Mouse (Mus musculus) midbrain, embryonic 10.5 days (tissue): ENCODE data around the gene Gm49320. TPM values are rescaled to one million over a fixed set of nuclear protein-coding genes. Genes with fewer than 3 reads are reported as not detected.

Experiments used
- DNase-seq: peaks from one replicate; pipeline ENCODE4 v3.0.0-alpha.2; 2017; ENCODE audit warnings: low spot score
- H3K27ac ChIP-seq: fragments of 300-500 bp; sonication (generic); replicated peaks from 2 replicates; pipeline ENCODE4 v1.5.1; 2016; ENCODE audit warnings: mild to moderate bottlenecking
- H3K27me3 ChIP-seq: fragments of 300-500 bp; sonication (generic); 2 replicates; pipeline ENCODE4 v1.6.1; 2016; ENCODE audit warnings: low read depth, mild to moderate bottlenecking; ENCODE audit not compliant: poor library complexity, severe bottlenecking
- H3K36me3 ChIP-seq: fragments of 300-500 bp; sonication (generic); 2 replicates; pipeline ENCODE4 v1.6.1; 2016; ENCODE audit warnings: mild to moderate bottlenecking, moderate library complexity
- H3K4me1 ChIP-seq: fragments of 300-500 bp; sonication (generic); 2 replicates; pipeline ENCODE4 v1.6.1; 2016
- H3K4me3 ChIP-seq: fragments of 300-500 bp; sonication (generic); 2 replicates; pipeline ENCODE4 v1.5.1; 2016; ENCODE audit warnings: mild to moderate bottlenecking, moderate library complexity
- H3K9me3 ChIP-seq: fragments of 300-500 bp; sonication (generic); replicated peaks from 2 replicates; pipeline ENCODE4 v1.6.1; 2016; ENCODE audit warnings: mild to moderate bottlenecking
- WGBS: fragments of 180-500 bp; shearing (Covaris S2); methylation state at CpG from one replicate; pipeline ENCODE4 v1.1.7; 2016; 5-methylcytosine and 5-hydroxymethylcytosine counted together
- polyA plus RNA-seq: library from polyadenylated mRNA; unstranded; fragments of >200 nt; fragmentation: Nextera tagmentation; extraction: Ambion mirVana; gene quantifications from 2 replicates; pipeline ENCODE4 v1.2.1, GENCODE M21; 2016

The Gm49320 gene
- polyA plus RNA-seq, 1 experiment from 2014 or later: 0.43 TPM

GRCm38 (mm10) chr8:4276111-4276465 lies 37.4 kb downstream of the Gm49320 start:
- DNase-seq: no peak
- Histone ChIP-seq H3K9me3 (no peaks in the 10 kb centered on the region), H3K27ac (peak overlapping the region; percentile 91), H3K27me3 (no peaks in the 10 kb centered on the region), H3K4me3 (peak overlapping the region; percentile 91), H3K36me3 (peaks cover 31% of the 10 kb centered on the region), H3K4me1 (peaks cover 12% of the 10 kb centered on the region)
- WGBS: 35% methylated on average over 9 of the region's 9 CpGs

GRCm38 (mm10) chr8:4292738-4293137 lies 54.1 kb downstream of the Gm49320 start:
- no peaks in the 10 kb centered on the region for H3K4me1 ChIP-seq
- no peak for DNase-seq
- peaks cover 100% of the 10 kb centered on the region for H3K36me3 ChIP-seq
- no peak overlapping the region for H3K27ac ChIP-seq
- 92% methylated on average over 5 of the region's 5 CpGs for WGBS
- H3K9me3 ChIP-seq: no peaks in the 10 kb centered on the region
- H3K4me3 ChIP-seq: no peak overlapping the region
- no peaks in the 10 kb centered on the region for H3K27me3 ChIP-seq

- H3K27ac ChIP-seq: no peak overlapping the region
- no peak for DNase-seq
- 94% methylated on average over 4 of the region's 4 CpGs for WGBS
- no peaks in the 10 kb centered on the region for H3K4me1 ChIP-seq
- H3K27me3 ChIP-seq: no peaks in the 10 kb centered on the region
- no peak overlapping the region for H3K4me3 ChIP-seq
- H3K9me3 ChIP-seq: no peaks in the 10 kb centered on the region
- peaks cover 98% of the 10 kb centered on the region for H3K36me3 ChIP-seq
Observed at GRCm38 (mm10) chr8:4297822-4298221, 59.2 kb downstream of the Gm49320 start.

Other genes starting within 250 kb of the Gm49320 start
- gene Cd209f, start 133.0 kb upstream of the Gm49320 start, polyA plus RNA-seq: not detected in 2 replicates
- gene Cd209g, start 104.8 kb upstream of the Gm49320 start, polyA plus RNA-seq: not detected in 2 replicates
- gene Evi5l, start 72.3 kb upstream of the Gm49320 start, polyA plus RNA-seq: 24.9 and 38.1 TPM in 2 replicates
- gene Prr36, start 21.4 kb upstream of the Gm49320 start, polyA plus RNA-seq: 10.8 and 18.6 TPM in 2 replicates
- gene Lrrc8e, start 12.0 kb upstream of the Gm49320 start, polyA plus RNA-seq: 0.19 TPM in 2 replicates
- gene Map2k7, start 125 bp upstream of the Gm49320 start, polyA plus RNA-seq: 31.5 and 39.0 TPM in 2 replicates
- gene Tgfbr3l, start 9.3 kb downstream of the Gm49320 start, polyA plus RNA-seq: 2.6 and 3.6 TPM in 2 replicates
- gene Snapc2, start 14.2 kb downstream of the Gm49320 start, polyA plus RNA-seq: 65.2 and 68.0 TPM in 2 replicates
- gene Ctxn1, start 20.4 kb downstream of the Gm49320 start, polyA plus RNA-seq: 122 and 148 TPM in 2 replicates
- gene Timm44, start 37.0 kb downstream of the Gm49320 start, polyA plus RNA-seq: 61.9 and 66.9 TPM in 2 replicates
- 23.2 and 24.5 TPM in 2 replicates for gene Ccl25, start 86.3 kb downstream of the Gm49320 start, polyA plus RNA-seq
- 339 and 364 TPM in 2 replicates for gene Elavl1, start 86.5 kb downstream of the Gm49320 start, polyA plus RNA-seq